Mouse (Mus musculus) R1 (cell line): ENCODE measurements around the gene Gm7137.
"Not testable (repeated sequence)": the region's sequence is repeated elsewhere in the genome, so short reads cannot be mapped to it uniquely, and the experiment has no call there.

Source experiments
- DNase-seq: peaks from one replicate; pipeline ENCODE4 v3.0.0-alpha.2; 2018; ENCODE audit warnings: low read depth, low spot score

The Gm7137 gene

GRCm38 (mm10) chr10:77787876-77788275 lies at the start of gene Gm7137:
Gene Gm7137, minus strand, starts transcription at chr10:77788200.
- DNase-seq = not testable (repeated sequence)

- no peak for DNase-seq
Observed at GRCm38 (mm10) chr10:77835647-77836046, 47.6 kb upstream of the Gm7137 start, which contains the start of gene Krtap10-10. Gene Krtap10-10, plus strand, starts transcription at chr10:77835947.

DNA sequence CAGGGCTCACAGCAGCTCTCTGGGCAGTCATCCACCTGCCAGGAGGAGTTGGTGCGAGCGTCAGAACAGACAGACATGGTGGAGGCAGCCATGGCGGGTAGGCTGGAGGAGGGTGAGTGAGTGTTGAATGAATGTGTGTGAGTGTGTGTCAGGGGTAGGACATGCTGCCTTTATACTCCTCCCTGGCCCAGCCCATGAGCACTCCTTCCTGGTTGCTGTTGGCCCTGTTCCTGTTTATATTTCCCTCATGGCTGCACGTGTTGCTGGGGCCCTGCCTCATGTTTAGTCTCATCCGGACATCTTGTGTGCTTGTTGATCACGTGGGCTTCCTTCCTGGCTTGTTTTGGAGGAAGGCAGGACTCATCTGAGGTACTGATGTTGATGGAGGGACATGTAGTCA lies 39.0 kb upstream of the Gm7137 start, which contains the start of gene Krtap10-4:
Gene Krtap10-4 (minus strand): TSS at position 145 of the 400 bp plus-strand sequence.
- no peak for DNase-seq

DNA sequence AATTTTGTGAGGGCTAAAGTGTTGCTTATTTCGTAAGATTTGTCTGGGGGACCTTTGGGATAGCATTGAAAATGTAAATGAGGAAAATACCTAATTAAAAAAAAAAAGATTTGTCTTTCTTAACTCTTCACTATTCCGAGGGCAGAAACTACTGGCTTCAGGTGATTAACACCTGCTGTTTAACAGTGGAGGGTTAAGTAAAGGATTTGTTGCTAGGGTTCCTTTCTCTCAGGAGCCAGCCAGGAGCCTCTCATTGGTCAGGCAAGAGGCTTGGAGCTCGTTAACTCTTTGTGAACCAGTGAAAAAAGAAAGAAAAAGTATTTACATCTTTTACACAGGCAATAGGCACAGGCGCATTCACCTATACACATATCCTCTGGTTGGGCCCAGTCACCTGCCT lies 31.2 kb upstream of the Gm7137 start:
- no peak for DNase-seq

GRCm38 (mm10) chr10:77818523-77818922 lies 30.5 kb upstream of the Gm7137 start:
- DNase-seq = no peak

- peak; percentile 40 for DNase-seq
Observed at GRCm38 (mm10) chr10:77815514-77815913, 27.5 kb upstream of the Gm7137 start.

DNA sequence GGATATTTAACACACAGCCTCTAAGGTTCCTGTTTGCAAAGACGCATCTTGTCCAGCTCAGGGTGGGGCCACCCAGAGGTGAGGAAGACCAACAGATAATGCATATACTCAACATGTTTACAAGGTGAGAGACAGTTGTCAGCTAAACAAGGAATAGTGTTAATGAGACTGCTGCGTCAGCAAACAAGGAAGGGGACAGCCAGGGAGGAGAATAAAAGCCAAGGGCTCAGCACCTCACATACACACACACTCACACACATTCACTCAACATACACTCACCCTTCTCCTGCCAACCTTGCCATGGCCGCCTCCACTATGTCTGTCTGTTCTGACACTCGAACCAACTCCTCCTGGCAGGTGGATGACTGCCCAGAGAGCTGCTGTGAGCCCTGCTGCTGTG lies 26.4 kb upstream of the Gm7137 start, which contains the start of gene Gm2696:
Gene Gm2696 (plus strand): TSS at position 301 of the 400 bp plus-strand sequence.
- DNase-seq = no peak

DNA sequence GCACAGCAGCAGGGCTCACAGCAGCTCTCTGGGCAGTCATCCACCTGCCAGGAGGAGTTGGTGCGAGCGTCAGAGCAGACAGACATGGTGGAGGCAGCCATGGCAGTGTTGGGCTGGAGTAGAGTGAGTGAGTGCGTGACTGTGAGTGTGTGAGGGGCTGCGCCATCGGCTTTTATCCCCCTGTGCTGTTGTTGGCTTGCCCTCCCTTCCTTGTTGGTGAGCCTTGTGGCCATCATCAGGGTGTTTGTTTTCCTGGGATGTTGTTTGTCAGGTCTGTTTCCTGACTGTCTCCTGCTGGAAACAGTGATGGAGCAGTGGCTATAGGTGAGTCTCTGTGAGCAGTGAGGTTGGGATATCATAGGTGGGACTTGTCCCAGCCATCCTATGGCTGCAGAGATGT lies 23.7 kb upstream of the Gm7137 start, which contains the start of gene Gm9507:
Gene Gm9507 (minus strand): TSS at position 101 of the 400 bp plus-strand sequence.
- no peak for DNase-seq

DNA sequence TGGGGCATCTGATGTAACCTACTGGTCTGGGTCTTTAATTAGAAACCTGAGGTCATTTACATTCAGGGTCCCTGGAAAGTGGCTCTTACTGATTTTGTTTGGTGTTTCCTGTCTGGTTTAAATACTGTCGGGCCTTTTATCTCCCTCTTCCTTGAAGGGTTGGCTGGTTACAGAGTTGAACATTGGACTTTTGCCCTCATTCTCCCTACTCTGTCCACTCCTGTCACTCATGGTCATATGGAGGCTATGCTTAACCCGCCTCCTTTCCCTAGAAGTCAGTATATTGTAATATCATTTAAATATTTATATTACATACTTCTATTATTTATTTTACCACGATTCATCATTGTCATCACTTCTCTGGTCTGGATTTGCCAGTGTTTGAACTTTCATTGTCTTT lies 16.1 kb upstream of the Gm7137 start:
- no peak for DNase-seq

DNA sequence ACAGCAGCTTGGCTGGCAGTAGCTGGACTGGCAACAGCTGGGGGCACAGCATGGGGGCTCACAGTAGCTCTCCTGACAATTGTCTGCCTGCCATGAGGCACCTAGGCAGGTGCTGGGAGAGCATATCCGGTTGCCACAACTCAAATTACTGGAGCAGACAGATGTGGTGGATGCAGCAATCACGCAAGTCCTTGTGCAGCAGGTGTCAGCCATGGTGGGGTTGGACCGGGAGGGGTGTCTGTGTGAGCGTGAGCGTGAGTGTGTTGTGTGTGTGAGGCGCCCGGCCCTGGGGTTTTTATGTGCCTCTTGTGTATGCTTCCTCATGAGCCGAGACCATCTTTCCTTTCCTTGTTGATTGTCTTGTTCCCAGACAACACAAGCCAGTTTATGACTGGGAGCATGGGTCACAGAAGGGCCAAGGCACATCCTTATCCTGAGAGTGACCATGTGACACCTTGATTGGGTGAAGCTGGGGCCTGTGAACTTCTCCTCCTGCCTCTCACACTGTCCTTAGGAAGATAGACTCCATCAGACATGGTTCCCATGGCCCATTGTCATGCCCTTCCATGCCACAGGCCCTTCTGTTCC lies 11.0 kb upstream of the Gm7137 start, which contains the start of gene Gm19668:
Gene Gm19668 (minus strand): TSS at position 213 of the 588 bp plus-strand sequence.
- DNase-seq = peak; percentile 11

- DNase-seq = not testable (repeated sequence)
Observed at GRCm38 (mm10) chr10:77798164-77798920, 10.3 kb upstream of the Gm7137 start.

- no peak for DNase-seq
Observed at GRCm38 (mm10) chr10:77797677-77798076, 9.7 kb upstream of the Gm7137 start.

DNA sequence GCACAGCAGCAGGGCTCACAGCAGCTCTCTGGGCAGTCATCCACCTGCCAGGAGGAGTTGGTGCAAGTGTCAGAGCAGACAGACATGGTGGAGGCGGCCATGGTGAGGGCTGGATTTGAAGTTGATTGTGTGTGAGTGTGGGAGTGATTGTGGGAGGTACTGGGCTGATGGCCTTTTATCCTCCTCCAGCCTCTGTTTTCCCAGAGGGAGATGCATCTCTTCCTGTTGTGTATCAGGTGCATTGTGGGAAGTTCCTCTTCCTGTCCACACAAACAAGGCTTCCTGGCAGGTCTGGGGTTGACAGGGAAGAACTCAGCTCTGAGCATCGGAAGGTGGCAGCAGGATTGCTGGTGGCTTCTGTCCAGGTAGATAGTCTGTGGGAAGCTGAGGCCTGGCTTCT lies 7.0 kb upstream of the Gm7137 start, which contains the start of gene Gm9639:
Gene Gm9639 (minus strand): TSS at position 101 of the 400 bp plus-strand sequence.
- no peak for DNase-seq

DNA sequence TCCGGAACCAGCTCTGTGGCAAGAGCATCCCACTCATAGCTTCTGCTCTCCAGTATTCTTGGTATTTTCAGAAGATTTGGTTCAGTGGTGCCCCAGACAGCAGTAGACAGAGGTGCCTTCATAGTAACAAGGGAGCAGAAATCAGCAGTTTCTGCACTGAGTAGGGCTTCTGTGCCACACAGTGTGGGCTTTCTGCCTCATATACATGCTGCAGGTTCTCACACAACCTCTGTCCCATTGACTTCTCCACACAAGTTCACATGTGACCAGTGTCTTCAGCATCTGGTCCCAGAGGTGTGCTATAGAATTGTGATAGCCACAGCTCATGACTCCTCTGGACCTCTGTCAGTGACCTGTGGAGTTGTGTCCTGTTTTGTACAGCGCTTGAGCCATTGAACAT lies 621 bp upstream of the Gm7137 start:
- no peak for DNase-seq

- not testable (repeated sequence) for DNase-seq
Observed at GRCm38 (mm10) chr10:77783396-77783795, 4.6 kb downstream of the Gm7137 start.

DNA sequence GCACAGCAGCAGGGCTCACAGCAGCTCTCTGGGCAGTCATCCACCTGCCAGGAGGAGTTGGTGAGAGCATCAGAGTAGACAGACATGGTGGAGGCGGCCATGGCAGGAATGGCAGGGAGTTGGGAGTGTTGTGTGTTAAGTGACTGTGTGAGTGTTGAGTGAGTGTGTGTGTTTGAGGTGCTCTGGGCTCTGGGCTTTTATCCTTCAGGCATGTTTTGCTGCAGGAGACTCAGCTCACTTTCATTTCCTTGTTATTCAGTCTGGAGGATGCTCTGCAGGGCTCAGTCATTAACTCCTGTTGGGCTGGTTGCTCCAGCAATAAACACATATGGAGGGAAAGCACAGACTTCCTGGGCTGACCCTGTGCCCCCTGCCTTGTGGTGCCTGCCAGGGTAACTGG lies 5.6 kb downstream of the Gm7137 start, which contains the start of gene Gm3250:
Gene Gm3250 (minus strand): TSS at position 101 of the 400 bp plus-strand sequence.
- not testable (repeated sequence) for DNase-seq

- not testable (repeated sequence) for DNase-seq
Observed at GRCm38 (mm10) chr10:77776844-77777243, 11.2 kb downstream of the Gm7137 start, which contains the start of gene Gm7138. Gene Gm7138, minus strand, starts transcription at chr10:77776944.

DNA sequence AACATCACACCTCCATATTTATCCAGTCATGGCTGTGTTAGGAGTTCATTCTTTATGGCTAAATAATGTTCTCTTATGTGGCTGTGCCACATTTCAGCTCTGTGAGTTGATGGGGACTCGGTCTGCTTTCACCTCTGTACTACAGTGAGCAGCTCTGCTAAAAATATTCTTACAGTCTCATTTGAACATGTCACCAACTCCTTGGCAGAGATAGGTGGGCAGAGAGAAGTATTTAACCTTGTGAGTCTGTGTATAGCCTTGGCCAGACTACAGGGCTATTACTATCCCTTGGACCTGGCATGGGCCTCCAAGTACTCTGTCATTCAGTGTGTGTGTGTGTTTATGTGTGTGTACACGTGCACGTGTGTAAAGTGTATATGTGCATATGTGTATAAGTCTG lies 15.9 kb downstream of the Gm7137 start:
- DNase-seq = not testable (repeated sequence)

GRCm38 (mm10) chr10:77771225-77771624 lies 16.8 kb downstream of the Gm7137 start, which contains the start of gene Gm3238:
Gene Gm3238, minus strand, starts transcription at chr10:77771325.
- DNase-seq = not testable (repeated sequence)

DNA sequence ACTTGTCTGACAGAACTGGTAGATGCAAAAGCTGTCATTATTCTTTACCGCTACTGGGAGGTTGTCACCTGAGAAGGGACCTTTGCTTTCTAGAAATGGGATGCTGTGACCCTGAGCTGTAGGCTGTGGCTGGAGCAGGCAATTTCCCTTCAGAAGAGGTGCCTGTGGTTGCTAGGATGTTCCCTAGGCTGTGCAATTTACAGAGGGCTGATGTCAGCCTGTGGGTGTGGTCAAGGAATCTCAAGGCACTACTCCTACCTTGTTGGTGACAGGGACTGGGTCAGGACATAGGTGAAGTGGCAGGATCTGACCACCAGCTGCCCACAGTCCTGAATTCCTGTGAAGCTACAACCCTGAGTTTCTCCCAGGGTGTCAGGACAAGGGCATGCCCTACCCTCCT lies 18.3 kb downstream of the Gm7137 start:
- no peak for DNase-seq

DNA sequence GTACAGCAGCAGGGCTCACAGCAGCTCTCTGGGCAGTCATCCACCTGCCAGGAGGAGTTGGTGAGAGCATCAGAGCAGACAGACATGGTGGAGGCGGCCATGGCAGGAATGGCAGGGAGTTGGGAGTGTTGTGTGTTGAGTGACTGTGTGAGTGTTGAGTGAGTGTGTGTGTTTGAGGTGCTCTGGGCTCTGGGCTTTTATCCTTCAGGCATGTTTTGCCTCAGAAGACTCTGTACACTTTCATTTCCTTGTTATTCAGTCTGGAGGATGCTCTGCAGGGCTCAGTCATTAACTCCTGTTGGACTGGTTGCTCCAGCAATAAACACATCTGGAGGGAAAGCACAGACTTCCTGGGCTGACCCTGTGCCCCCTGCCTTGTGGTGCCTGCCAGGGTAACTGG lies 28.4 kb downstream of the Gm7137 start, which contains the start of gene Gm3233:
Gene Gm3233 (minus strand): TSS at position 101 of the 400 bp plus-strand sequence.
- DNase-seq = not testable (repeated sequence)

DNA sequence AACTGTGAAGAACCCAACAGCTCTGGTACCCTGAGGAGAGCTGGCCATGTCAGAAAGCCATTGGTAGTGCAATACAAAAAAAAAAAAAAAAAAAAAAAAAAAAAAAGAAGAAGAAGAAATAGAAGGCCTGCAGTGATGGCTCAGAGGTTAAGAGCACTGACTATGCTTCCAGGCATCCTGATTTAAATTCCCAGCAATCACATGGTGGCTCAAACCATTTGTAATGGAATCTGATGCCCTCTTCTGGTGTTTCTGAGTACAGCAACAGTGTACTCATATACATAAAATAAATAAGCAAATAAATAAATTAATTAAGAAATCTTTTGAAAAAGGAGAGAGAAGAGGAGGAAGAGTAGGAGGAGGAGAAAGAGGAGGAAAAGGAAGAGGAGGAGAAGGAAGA lies 34.6 kb downstream of the Gm7137 start:
- DNase-seq = peak; percentile 48
